Mouse (Mus musculus) forebrain, embryonic 15.5 days (tissue): ENCODE results near the gene Scfd2. TPM values are rescaled to one million over a fixed set of nuclear protein-coding genes. Genes with fewer than 3 reads are reported as not detected.

Experiments used
- ATAC-seq: fragments of 200-750 bp; cut with Nextera tagmentation; replicated peaks from 2 replicates; pipeline ENCODE4 v1.8.0; 2017; ENCODE audit warnings: mild to moderate bottlenecking, moderate TSS enrichment, moderate library complexity
- H3K27ac ChIP-seq: fragments of 300-500 bp; sonication (generic); replicated peaks from 2 replicates; pipeline ENCODE4 v1.5.1; 2015; ENCODE audit warnings: mild to moderate bottlenecking, inconsistent platforms
- H3K27me3 ChIP-seq: fragments of 300-500 bp; sonication (generic); 2 replicates; pipeline ENCODE4 v1.6.1; 2015; ENCODE audit warnings: inconsistent platforms
- H3K36me3 ChIP-seq: fragments of 300-500 bp; sonication (generic); 2 replicates; pipeline ENCODE4 v1.6.1; 2015; ENCODE audit warnings: mild to moderate bottlenecking, inconsistent platforms
- H3K4me1 ChIP-seq: fragments of 300-500 bp; sonication (generic); 2 replicates; pipeline ENCODE4 v1.6.1; 2015; ENCODE audit warnings: inconsistent platforms
- H3K4me2 ChIP-seq: fragments of 300-500 bp; sonication (generic); replicated peaks from 2 replicates; pipeline ENCODE4 v1.6.1; 2015; ENCODE audit warnings: mild to moderate bottlenecking, inconsistent platforms
- H3K4me3 ChIP-seq: fragments of 300-500 bp; sonication (generic); 2 replicates; pipeline ENCODE4 v1.5.1; 2015; ENCODE audit warnings: mild to moderate bottlenecking, inconsistent platforms
- H3K9ac ChIP-seq: fragments of 300-500 bp; sonication (generic); replicated peaks from 2 replicates; pipeline ENCODE4 v1.6.1; 2015; ENCODE audit warnings: mild to moderate bottlenecking, inconsistent platforms
- H3K9me3 ChIP-seq: fragments of 300-500 bp; sonication (generic); 2 replicates; pipeline ENCODE4 v1.6.1; 2016; ENCODE audit warnings: inconsistent platforms
- WGBS: fragments of 180-500 bp; shearing (Covaris S2); methylation state at CpG from one replicate; pipeline ENCODE4 v1.1.7; 2015; ENCODE audit warnings: mixed read lengths; 5-methylcytosine and 5-hydroxymethylcytosine counted together
- polyA plus RNA-seq: library from polyadenylated mRNA; unstranded; fragments of >200 nt; fragmentation: Nextera tagmentation; extraction: Ambion mirVana; gene quantifications from 2 replicates; pipeline ENCODE4 v1.2.1, GENCODE M21; 2015

Scfd2 gene
- polyA plus RNA-seq, 1 experiment from 2014 or later = 24.7 TPM

DNA sequence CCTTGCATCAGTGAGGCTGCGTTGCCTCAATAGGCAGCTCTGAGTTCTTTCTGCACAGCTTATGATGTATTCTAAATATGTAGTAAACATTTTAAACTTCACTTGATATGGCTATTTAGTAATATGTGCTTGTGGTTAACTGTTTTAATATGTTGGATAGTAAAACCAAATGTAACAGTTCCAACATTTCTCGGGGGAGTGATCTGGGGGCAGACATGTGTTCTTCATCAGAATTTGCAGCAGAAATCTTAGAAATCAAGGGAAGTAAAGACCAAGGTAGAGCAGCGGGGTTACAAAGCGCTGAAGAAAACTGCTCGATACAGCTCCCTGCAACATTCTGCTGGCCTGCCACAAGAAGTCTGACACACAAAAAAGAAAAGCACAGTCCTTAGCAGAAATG lies 140.2 kb downstream of the Scfd2 start:
- H3K4me3 ChIP-seq = no peak overlapping the region
- no peak for ATAC-seq
- no peak overlapping the region for H3K27ac ChIP-seq
- no peak overlapping the region for H3K9ac ChIP-seq
- H3K27me3 ChIP-seq = no peaks in the 10 kb centered on the region
- no peaks in the 10 kb centered on the region for H3K9me3 ChIP-seq
- H3K36me3 ChIP-seq = no peaks in the 10 kb centered on the region
- WGBS = 89% methylated on average over 5 of the region's 5 CpGs
- peaks cover 23% of the 10 kb centered on the region for H3K4me1 ChIP-seq
- no peak overlapping the region for H3K4me2 ChIP-seq

DNA sequence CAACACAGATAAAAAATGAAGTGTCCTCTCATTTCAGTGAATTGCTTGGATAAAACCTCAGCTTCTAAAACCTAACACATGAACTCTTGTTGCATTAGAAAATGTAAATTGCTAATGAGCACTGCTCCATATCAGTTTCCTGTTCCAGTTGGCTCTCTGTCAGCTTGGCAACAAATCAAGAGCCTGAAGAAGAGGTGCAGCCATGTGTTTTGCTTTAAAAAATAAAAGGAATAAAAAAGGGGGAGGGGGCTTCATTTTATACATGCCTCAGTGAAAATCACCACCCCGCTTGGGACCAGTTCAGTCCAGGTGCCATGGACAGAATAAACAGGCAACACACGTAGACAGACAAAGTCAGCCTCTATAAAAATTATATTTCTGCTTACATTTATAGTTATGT lies 142.7 kb downstream of the Scfd2 start:
- Histone ChIP-seq H3K4me1 (peaks cover 23% of the 10 kb centered on the region), H3K9me3 (no peaks in the 10 kb centered on the region), H3K4me3 (no peak overlapping the region), H3K36me3 (no peaks in the 10 kb centered on the region), H3K9ac (no peak overlapping the region), H3K27me3 (no peaks in the 10 kb centered on the region), H3K27ac (peak overlapping the region; percentile 64), H3K4me2 (no peak overlapping the region)
- peak; percentile 74; the same call in 1 of the 2 replicates for ATAC-seq
- WGBS = 20% methylated on average over 2 of the region's 2 CpGs

DNA sequence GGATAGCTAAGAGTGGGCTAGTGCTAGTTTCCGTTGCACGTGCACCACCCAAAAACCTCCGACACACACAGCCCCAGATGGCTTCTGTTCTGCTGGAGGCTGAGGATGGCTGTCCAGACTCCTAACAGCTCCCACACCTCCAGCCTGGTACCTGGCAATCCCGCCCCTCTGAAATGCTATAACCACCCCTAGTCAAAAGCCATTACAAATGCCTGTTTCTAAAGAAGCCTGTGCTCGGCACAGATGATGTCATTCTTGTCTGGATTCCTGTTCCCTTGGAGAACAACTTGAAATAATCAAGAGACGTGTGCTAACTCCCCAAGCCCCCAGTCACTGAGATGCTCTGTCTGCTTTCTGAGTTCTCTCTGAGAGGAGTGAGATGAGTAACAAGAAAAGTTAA lies 143.5 kb downstream of the Scfd2 start:
- no peaks in the 10 kb centered on the region for H3K36me3 ChIP-seq
- peaks cover 23% of the 10 kb centered on the region for H3K4me1 ChIP-seq
- H3K27me3 ChIP-seq = no peaks in the 10 kb centered on the region
- no peak overlapping the region for H3K9ac ChIP-seq
- H3K27ac ChIP-seq = peak overlapping the region; percentile 64
- H3K9me3 ChIP-seq = no peaks in the 10 kb centered on the region
- peak; percentile 82 for ATAC-seq
- H3K4me3 ChIP-seq = no peak overlapping the region
- WGBS = 34% methylated on average over 6 of the region's 6 CpGs
- H3K4me2 ChIP-seq = no peak overlapping the region

DNA sequence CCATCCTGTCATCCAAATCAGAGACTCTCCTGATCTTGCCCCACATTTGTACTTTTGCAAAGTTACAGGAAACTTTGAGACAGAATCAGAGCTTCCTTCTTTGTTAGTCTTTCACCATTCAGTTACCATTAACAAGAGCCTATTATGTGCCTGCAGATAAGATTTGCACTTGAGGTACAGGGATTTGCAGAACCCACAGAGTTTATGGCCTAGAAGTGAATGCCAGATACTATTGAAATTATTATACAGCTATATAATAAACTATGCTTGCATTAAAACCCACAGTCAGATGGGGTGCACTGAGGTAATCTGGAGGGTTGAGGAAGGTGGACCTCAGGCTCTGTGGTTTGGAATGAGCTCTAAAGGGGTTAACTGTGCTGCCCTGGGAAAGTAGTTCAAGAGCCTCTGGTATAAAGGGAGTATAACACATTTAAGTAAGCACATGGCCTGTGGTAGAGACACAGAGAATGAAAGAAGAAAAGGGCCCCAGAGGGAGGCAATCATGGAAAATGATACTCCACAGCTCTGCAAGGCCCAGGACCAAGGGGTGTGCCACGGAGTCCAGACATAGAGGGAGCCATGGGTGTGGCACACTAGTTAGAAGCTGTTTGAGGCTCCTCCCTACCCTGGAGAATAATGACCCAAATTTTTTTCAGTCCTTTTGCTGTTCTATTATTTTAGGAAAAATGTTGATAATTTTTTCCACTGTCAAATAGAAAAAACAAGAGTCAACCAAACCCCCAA lies 144.2 kb downstream of the Scfd2 start:
- Histone ChIP-seq H3K27me3 (no peaks in the 10 kb centered on the region), H3K4me3 (no peak overlapping the region), H3K4me2 (no peak overlapping the region), H3K9me3 (no peaks in the 10 kb centered on the region), H3K36me3 (no peaks in the 10 kb centered on the region), H3K27ac (no peak overlapping the region), H3K4me1 (peaks cover 23% of the 10 kb centered on the region), H3K9ac (no peak overlapping the region)
- ATAC-seq = no peak
- 50% methylated on average over 1 of the region's 1 CpGs for WGBS

DNA sequence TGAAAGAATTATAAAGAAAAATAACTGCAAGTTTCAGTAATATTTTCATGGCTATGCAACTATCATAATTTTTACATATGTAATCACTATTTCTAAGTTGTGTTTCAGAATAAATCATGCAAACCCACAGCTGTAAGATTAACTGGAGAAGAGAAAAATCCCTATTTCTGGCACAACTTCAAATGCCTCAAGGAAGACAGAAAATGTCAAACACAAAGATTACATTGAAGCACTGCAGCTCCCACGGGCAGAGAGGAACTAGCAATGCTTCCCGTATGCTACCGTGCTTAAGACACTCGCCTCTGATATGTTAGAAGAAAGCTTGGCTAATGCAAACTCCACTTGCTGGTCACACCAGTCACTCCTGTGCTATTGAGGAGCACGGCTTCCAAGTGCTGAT lies 151.5 kb downstream of the Scfd2 start:
- H3K4me1 ChIP-seq = no peaks in the 10 kb centered on the region
- H3K4me2 ChIP-seq = no peak overlapping the region
- no peak for ATAC-seq
- no peak overlapping the region for H3K4me3 ChIP-seq
- H3K9ac ChIP-seq = no peak overlapping the region
- H3K27me3 ChIP-seq = no peaks in the 10 kb centered on the region
- 66% methylated on average over 5 of the region's 5 CpGs for WGBS
- H3K9me3 ChIP-seq = no peaks in the 10 kb centered on the region
- H3K36me3 ChIP-seq = no peaks in the 10 kb centered on the region
- H3K27ac ChIP-seq = no peak overlapping the region

DNA sequence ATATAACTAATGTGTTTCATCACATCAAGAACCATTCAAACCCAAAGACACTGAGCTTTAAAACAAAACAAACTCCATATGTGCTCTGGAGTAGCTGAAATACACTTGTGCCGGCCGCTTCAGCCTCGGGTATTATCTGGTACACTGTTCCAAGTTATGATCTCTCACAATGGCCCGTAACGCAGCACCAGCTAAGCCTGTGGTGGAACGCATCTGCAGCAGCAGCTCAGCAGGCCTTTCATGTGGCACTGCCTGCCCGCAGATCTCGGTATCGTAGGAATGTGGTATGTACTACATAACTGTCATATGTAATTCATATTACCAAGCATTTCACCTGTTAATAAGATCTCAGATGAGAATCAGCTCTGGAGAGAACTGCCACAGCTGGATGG lies 164.9 kb downstream of the Scfd2 start:
- Histone ChIP-seq H3K9ac (no peak overlapping the region), H3K36me3 (no peaks in the 10 kb centered on the region), H3K27ac (no peak overlapping the region), H3K4me1 (peaks cover 4% of the 10 kb centered on the region; the same call in 1 of the 2 replicates), H3K9me3 (no peaks in the 10 kb centered on the region), H3K27me3 (no peaks in the 10 kb centered on the region), H3K4me2 (no peak overlapping the region), H3K4me3 (no peak overlapping the region)
- no peak for ATAC-seq
- WGBS = 51% methylated on average over 9 of the region's 9 CpGs

DNA sequence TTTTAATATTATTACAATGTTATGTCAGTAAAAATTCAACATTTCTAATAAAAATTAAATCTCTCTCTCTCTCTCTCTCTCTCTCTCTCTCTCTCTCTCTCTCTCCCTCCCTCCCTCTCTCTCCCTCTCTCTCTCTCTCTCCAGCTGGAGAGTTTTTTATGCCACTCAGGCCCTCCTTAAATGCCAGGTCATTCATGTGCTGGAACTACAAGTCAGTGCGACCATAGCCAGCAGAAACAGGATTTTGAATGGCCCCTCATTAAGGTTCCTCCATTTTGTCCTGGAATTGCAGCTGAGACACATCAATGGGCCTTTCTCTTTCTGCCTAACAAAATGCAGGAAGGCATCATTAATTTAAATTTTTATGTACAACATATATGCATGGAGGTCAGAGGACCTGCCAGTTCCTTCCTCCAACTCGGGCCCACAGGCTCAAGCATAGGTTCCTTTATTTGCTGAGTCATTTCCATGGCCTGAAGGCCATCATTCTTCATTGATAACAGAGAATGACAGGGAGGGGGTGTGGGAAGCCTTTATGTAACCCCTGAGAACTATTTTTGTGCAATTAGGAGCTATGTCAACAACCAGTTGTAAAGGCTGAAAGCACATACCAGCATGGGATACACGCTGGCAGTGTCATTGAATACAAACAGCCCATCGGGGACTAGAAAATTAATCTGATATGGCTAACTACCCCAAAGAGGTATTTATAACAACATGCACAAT lies 165.4 kb downstream of the Scfd2 start:
- no peak for ATAC-seq
- H3K36me3 ChIP-seq = no peaks in the 10 kb centered on the region
- no peak overlapping the region for H3K9ac ChIP-seq
- H3K4me3 ChIP-seq = no peak overlapping the region
- H3K27ac ChIP-seq = no peak overlapping the region
- H3K4me1 ChIP-seq = peaks cover 4% of the 10 kb centered on the region; the same call in 1 of the 2 replicates
- no peaks in the 10 kb centered on the region for H3K27me3 ChIP-seq
- no peaks in the 10 kb centered on the region for H3K9me3 ChIP-seq
- no peak overlapping the region for H3K4me2 ChIP-seq
- WGBS = 19% methylated on average over 4 of the region's 4 CpGs

DNA sequence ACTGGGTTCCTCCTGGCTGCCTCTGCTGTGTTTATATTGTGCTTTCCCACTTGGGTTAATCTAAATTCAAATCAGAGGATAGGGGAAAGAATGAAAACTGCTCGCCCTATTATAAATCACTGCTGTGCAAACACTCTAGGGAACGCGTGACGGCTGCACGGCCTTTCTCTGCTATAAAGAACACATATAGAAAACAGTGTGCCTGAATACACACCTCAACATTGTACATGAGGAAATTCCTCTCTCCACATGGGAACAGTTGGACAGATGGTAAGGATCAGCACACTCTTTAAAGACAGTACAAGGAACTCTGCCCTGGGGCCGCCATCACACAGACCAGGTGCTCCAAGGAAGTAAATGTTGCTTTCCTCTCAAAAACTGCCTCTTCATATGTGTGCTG lies 166.2 kb downstream of the Scfd2 start:
- Histone ChIP-seq H3K4me3 (no peak overlapping the region), H3K4me2 (no peak overlapping the region), H3K9me3 (no peaks in the 10 kb centered on the region), H3K27me3 (no peaks in the 10 kb centered on the region), H3K4me1 (peaks cover 4% of the 10 kb centered on the region; the same call in 1 of the 2 replicates), H3K36me3 (no peaks in the 10 kb centered on the region), H3K27ac (no peak overlapping the region), H3K9ac (no peak overlapping the region)
- ATAC-seq = 0 out of 2 replicates have a peak, but pooled peaks have one; percentile 29
- 32% methylated on average over 6 of the region's 6 CpGs for WGBS

DNA sequence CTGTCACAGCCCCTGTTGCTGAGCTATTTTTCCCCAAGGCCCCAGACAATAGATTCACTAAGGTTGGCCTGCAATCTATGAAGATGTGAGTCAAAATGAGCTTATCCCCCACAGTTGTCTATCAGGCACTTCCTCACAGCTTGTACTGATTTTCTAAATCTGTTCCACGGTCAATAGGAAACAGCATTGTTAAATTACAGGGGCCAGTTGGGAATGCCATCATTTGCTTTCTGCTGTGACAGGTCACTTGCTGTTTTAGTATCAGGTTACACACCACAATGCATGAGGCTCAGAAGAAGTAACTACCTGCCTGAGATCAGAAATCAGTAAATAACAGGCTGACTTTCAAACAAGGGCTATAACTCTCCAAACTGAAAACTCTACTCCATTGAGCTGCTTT lies 168.3 kb downstream of the Scfd2 start:
- Histone ChIP-seq H3K36me3 (no peaks in the 10 kb centered on the region), H3K4me3 (no peak overlapping the region), H3K9ac (no peak overlapping the region), H3K27ac (no peak overlapping the region), H3K4me1 (peaks cover 4% of the 10 kb centered on the region; the same call in 1 of the 2 replicates), H3K9me3 (no peaks in the 10 kb centered on the region), H3K4me2 (no peak overlapping the region), H3K27me3 (no peaks in the 10 kb centered on the region)
- no peak for ATAC-seq
- WGBS = 50% methylated on average over 1 of the region's 1 CpGs

DNA sequence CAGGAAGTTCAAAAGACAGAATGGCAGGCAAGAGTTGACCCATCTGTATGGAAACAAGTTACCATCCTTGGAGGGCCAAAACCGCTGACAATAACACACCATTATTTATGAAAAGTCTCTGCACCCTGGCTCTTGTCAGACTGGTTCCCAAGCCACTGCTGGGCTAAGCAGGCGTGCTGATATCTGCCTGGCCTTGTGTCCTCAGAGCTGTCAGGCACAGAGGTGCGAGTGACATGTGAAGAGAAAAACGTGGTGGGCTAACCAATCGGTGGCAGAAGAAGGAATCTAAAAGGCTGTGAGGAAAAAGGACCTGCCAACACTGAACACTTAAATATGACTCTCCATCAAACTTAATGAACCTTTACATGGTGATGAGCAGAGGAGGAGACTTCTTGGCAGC lies 170.0 kb downstream of the Scfd2 start:
- 87% methylated on average over 5 of the region's 5 CpGs for WGBS
- Histone ChIP-seq H3K9ac (no peak overlapping the region), H3K4me3 (no peak overlapping the region), H3K4me1 (peaks cover 4% of the 10 kb centered on the region; the same call in 1 of the 2 replicates), H3K27ac (no peak overlapping the region), H3K9me3 (no peaks in the 10 kb centered on the region), H3K27me3 (no peaks in the 10 kb centered on the region), H3K4me2 (no peak overlapping the region), H3K36me3 (no peaks in the 10 kb centered on the region)
- no peak for ATAC-seq

DNA sequence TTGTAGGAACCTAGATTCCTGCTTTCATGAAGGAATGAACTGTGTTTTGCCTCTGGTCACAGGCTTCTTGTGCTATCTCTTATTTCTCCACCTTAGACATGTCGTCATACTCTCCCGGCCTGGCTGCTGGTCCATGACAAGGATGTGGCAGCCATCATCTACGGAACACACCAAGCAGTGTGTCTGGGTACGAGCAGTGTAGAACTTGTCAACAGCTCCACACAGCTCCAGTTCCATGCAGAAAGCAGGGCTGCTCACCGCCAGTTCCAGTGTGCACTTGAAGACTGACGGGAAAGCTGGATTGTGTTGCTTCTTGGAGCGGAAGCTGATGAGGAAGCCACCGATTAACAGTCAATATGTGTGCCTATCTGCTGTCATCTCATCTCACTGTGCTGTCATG lies 173.5 kb downstream of the Scfd2 start:
- Histone ChIP-seq H3K9me3 (no peaks in the 10 kb centered on the region), H3K4me3 (no peak overlapping the region), H3K4me1 (no peaks in the 10 kb centered on the region), H3K4me2 (no peak overlapping the region), H3K27me3 (no peaks in the 10 kb centered on the region), H3K36me3 (no peaks in the 10 kb centered on the region), H3K27ac (no peak overlapping the region), H3K9ac (no peak overlapping the region)
- no peak for ATAC-seq
- 85% methylated on average over 8 of the region's 8 CpGs for WGBS

DNA sequence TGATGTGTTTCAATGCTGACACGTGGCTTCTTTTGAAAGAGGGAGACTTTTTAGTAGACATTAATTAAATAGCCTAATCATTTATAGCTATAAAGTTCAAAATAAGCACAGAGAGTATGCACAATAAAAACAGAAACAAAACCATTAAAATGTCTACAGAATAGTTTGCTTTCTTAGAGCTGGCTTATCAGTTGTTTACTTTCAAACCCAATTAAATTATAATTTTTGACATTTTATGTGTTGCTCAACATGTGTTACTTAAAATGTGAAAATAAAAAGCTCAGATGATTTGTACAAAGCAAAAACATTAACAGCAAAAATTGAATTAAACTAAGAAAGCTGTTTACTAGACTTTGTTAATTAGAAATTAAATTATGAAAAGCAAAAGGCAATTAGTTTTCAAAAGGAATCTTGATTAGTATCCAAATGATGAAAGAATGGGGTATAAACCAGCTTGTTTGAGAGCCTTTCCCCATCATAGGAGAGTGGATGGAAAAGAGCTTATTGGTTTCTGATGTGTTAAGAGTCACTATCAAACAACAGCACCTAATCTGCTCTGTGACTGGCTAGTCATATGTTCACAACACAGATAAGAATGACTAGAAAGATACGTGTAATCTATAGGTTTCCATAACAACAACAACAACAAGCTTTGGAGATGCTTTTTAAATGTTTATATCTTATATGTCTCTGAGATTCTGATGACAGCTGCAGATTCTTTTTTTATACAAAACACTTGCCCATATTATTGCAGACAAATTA lies 176.0 kb downstream of the Scfd2 start:
- H3K27me3 ChIP-seq = no peaks in the 10 kb centered on the region
- WGBS = 59% methylated on average over 2 of the region's 2 CpGs
- ATAC-seq = no peak

More for the DNA sequence above, 176.0 kb downstream of the Scfd2 start:
- no peak overlapping the region for H3K27ac ChIP-seq
- H3K36me3 ChIP-seq = no peaks in the 10 kb centered on the region
- no peak overlapping the region for H3K9ac ChIP-seq
- no peaks in the 10 kb centered on the region for H3K4me1 ChIP-seq
- H3K4me3 ChIP-seq = no peak overlapping the region
- no peak overlapping the region for H3K4me2 ChIP-seq
- no peaks in the 10 kb centered on the region for H3K9me3 ChIP-seq
